Mouse (Mus musculus) neutrophil, adult 5-6 weeks (primary cell): ENCODE data around the gene Ahcyl2. TPM values are rescaled to one million over a fixed set of nuclear protein-coding genes. Genes with fewer than 3 reads are reported as not detected.

Experiments used
- ATAC-seq: fragments of 151-379, 151-347 bp; 2 replicates; pipeline ENCODE4 v1.8.0; 2017; ENCODE audit warnings: mild to moderate bottlenecking, moderate TSS enrichment; ENCODE audit not compliant: insufficient number of reproducible peaks, poor library complexity, low FRiP score, severe bottlenecking; ENCODE audit errors: extremely low read depth
- total RNA-seq: library from RNA; stranded (forward); fragments of 200-1000 nt; gene quantifications from 2 replicates; pipeline ENCODE4 v1.2.3, GENCODE M21; 2017

The Ahcyl2 gene
- total RNA-seq, 1 experiment from 2014 or later = 53.1 TPM

GRCm38 (mm10) chr6:29766874-29767273 is 937 bp upstream of the Ahcyl2 start:
- ATAC-seq = no peak

GRCm38 (mm10) chr6:29768791-29769441 is 1.1 kb downstream of the Ahcyl2 start:
- no peak for ATAC-seq

- ATAC-seq = no peak
Observed at GRCm38 (mm10) chr6:29770672-29771321, 3.0 kb downstream of the Ahcyl2 start.

GRCm38 (mm10) chr6:29772236-29772635 is 4.4 kb downstream of the Ahcyl2 start:
- no peak for ATAC-seq

GRCm38 (mm10) chr6:29774161-29774560 is 6.3 kb downstream of the Ahcyl2 start:
- no peak for ATAC-seq

- no peak for ATAC-seq
Observed at GRCm38 (mm10) chr6:29775609-29776008, 7.8 kb downstream of the Ahcyl2 start.

- ATAC-seq = no peak
Observed at GRCm38 (mm10) chr6:29776542-29777237, 8.9 kb downstream of the Ahcyl2 start.

- no peak for ATAC-seq
Observed at GRCm38 (mm10) chr6:29777238-29777555, 9.4 kb downstream of the Ahcyl2 start.

- no peak for ATAC-seq
Observed at GRCm38 (mm10) chr6:29780082-29780481, 12.3 kb downstream of the Ahcyl2 start.

- no peak for ATAC-seq
Observed at GRCm38 (mm10) chr6:29780571-29780970, 12.8 kb downstream of the Ahcyl2 start.

GRCm38 (mm10) chr6:29782239-29782638 is 14.4 kb downstream of the Ahcyl2 start:
- ATAC-seq = no peak

- ATAC-seq = no peak
Observed at GRCm38 (mm10) chr6:29783960-29784359, 16.1 kb downstream of the Ahcyl2 start.

- ATAC-seq = no peak
Observed at GRCm38 (mm10) chr6:29784413-29785021, 16.7 kb downstream of the Ahcyl2 start.

- no peak for ATAC-seq
Observed at GRCm38 (mm10) chr6:29785759-29786158, 17.9 kb downstream of the Ahcyl2 start.

GRCm38 (mm10) chr6:29788779-29789350 is 21.1 kb downstream of the Ahcyl2 start:
- no peak for ATAC-seq

- ATAC-seq = no peak
Observed at GRCm38 (mm10) chr6:29790014-29790698, 22.3 kb downstream of the Ahcyl2 start.

GRCm38 (mm10) chr6:29793520-29793919 is 25.7 kb downstream of the Ahcyl2 start:
- no peak for ATAC-seq

- no peak for ATAC-seq
Observed at GRCm38 (mm10) chr6:29794582-29794981, 26.8 kb downstream of the Ahcyl2 start.

GRCm38 (mm10) chr6:29802979-29803378 is 35.2 kb downstream of the Ahcyl2 start:
- ATAC-seq = no peak
